Mouse (Mus musculus) midbrain, embryonic 10.5 days (tissue): ENCODE results near the gene Fgf18. TPM values are rescaled to one million over a fixed set of nuclear protein-coding genes. Genes with fewer than 3 reads are reported as not detected.
A peak's percentile ranks its signal among the peaks of the same experiment; 100 is the strongest.

Source experiments
- DNase-seq: peaks from one replicate; pipeline ENCODE4 v3.0.0-alpha.2; 2017; ENCODE audit warnings: low spot score
- H3K27ac ChIP-seq: fragments of 300-500 bp; sonication (generic); replicated peaks from 2 replicates; pipeline ENCODE4 v1.5.1; 2016; ENCODE audit warnings: mild to moderate bottlenecking
- H3K27me3 ChIP-seq: fragments of 300-500 bp; sonication (generic); 2 replicates; pipeline ENCODE4 v1.6.1; 2016; ENCODE audit warnings: low read depth, mild to moderate bottlenecking; ENCODE audit not compliant: poor library complexity, severe bottlenecking
- H3K36me3 ChIP-seq: fragments of 300-500 bp; sonication (generic); 2 replicates; pipeline ENCODE4 v1.6.1; 2016; ENCODE audit warnings: mild to moderate bottlenecking, moderate library complexity
- H3K4me1 ChIP-seq: fragments of 300-500 bp; sonication (generic); 2 replicates; pipeline ENCODE4 v1.6.1; 2016
- H3K4me3 ChIP-seq: fragments of 300-500 bp; sonication (generic); 2 replicates; pipeline ENCODE4 v1.5.1; 2016; ENCODE audit warnings: mild to moderate bottlenecking, moderate library complexity
- H3K9me3 ChIP-seq: fragments of 300-500 bp; sonication (generic); replicated peaks from 2 replicates; pipeline ENCODE4 v1.6.1; 2016; ENCODE audit warnings: mild to moderate bottlenecking
- WGBS: fragments of 180-500 bp; shearing (Covaris S2); methylation state at CpG from one replicate; pipeline ENCODE4 v1.1.7; 2016; 5-methylcytosine and 5-hydroxymethylcytosine counted together
- polyA plus RNA-seq: library from polyadenylated mRNA; unstranded; fragments of >200 nt; fragmentation: Nextera tagmentation; extraction: Ambion mirVana; gene quantifications from 2 replicates; pipeline ENCODE4 v1.2.1, GENCODE M21; 2016

Fgf18 gene
- polyA plus RNA-seq, 1 experiment from 2014 or later, result 8.8 TPM

GRCm38 (mm10) chr11:33127058-33127457 lies 20.1 kb downstream of the Fgf18 start:
- no peak overlapping the region for H3K27ac ChIP-seq
- peaks cover 23% of the 10 kb centered on the region for H3K4me1 ChIP-seq
- no peak for DNase-seq
- H3K4me3 ChIP-seq, result no peak overlapping the region
- peaks cover 28% of the 10 kb centered on the region for H3K27me3 ChIP-seq
- peaks cover 21% of the 10 kb centered on the region; the same call in 1 of the 2 replicates for H3K36me3 ChIP-seq
- 0 out of 2 replicates have a peak, but pooled peaks cover 5% of the 10 kb centered on the region for H3K9me3 ChIP-seq

- Histone ChIP-seq H3K27me3 (peaks cover 40% of the 10 kb centered on the region), H3K9me3 (no peaks in the 10 kb centered on the region), H3K27ac (peak overlapping the region; percentile 86), H3K4me3 (peak overlapping the region; percentile 54), H3K4me1 (peaks cover 22% of the 10 kb centered on the region), H3K36me3 (0 out of 2 replicates have a peak, but pooled peaks cover 8% of the 10 kb centered on the region)
- DNase-seq, result peak; percentile 73
- WGBS, result 3% methylated on average over 37 of the region's 37 CpGs
These were observed 24.5 kb downstream of the Fgf18 start for GRCm38 (mm10) chr11:33122575-33123268.

GRCm38 (mm10) chr11:33119556-33119955 lies 27.6 kb downstream of the Fgf18 start:
- H3K9me3 ChIP-seq, result no peaks in the 10 kb centered on the region
- peaks cover 36% of the 10 kb centered on the region for H3K27me3 ChIP-seq
- H3K4me1 ChIP-seq, result peaks cover 16% of the 10 kb centered on the region
- H3K36me3 ChIP-seq, result peaks cover 13% of the 10 kb centered on the region; the same call in 1 of the 2 replicates
- no peak overlapping the region for H3K27ac ChIP-seq
- 78% methylated on average over 8 of the region's 8 CpGs for WGBS
- no peak overlapping the region for H3K4me3 ChIP-seq
- DNase-seq, result no peak

- 86% methylated on average over 7 of the region's 7 CpGs for WGBS
- Histone ChIP-seq H3K36me3 (peaks cover 13% of the 10 kb centered on the region; the same call in 1 of the 2 replicates), H3K4me1 (peaks cover 16% of the 10 kb centered on the region), H3K27ac (no peak overlapping the region), H3K4me3 (no peak overlapping the region), H3K27me3 (peaks cover 32% of the 10 kb centered on the region), H3K9me3 (no peaks in the 10 kb centered on the region)
- DNase-seq, result no peak
These were observed 28.1 kb downstream of the Fgf18 start for GRCm38 (mm10) chr11:33119116-33119515.

GRCm38 (mm10) chr11:33118480-33118879 lies 28.7 kb downstream of the Fgf18 start:
- 79% methylated on average over 6 of the region's 6 CpGs for whole genome bisulfite sequencing
- DNase-seq, result no peak
- Histone ChIP-seq H3K9me3 (no peaks in the 10 kb centered on the region), H3K4me1 (peaks cover 16% of the 10 kb centered on the region), H3K36me3 (peaks cover 7% of the 10 kb centered on the region; the same call in 1 of the 2 replicates), H3K4me3 (no peak overlapping the region), H3K27me3 (peaks cover 25% of the 10 kb centered on the region), H3K27ac (no peak overlapping the region)

GRCm38 (mm10) chr11:33115796-33116195 lies 31.4 kb downstream of the Fgf18 start:
- 87% methylated on average over 3 of the region's 3 CpGs for WGBS
- Histone ChIP-seq H3K27me3 (0 out of 2 replicates have a peak, but pooled peaks cover 4% of the 10 kb centered on the region), H3K36me3 (peaks cover 7% of the 10 kb centered on the region; the same call in 1 of the 2 replicates), H3K4me3 (no peak overlapping the region), H3K4me1 (no peaks in the 10 kb centered on the region; the same call in 1 of the 2 replicates), H3K27ac (no peak overlapping the region), H3K9me3 (no peaks in the 10 kb centered on the region)
- no peak for DNase-seq

GRCm38 (mm10) chr11:33112407-33112806 lies 34.8 kb downstream of the Fgf18 start:
- no peak for DNase-seq
- WGBS, result 50% methylated on average over 1 of the region's 1 CpGs
- H3K27ac ChIP-seq, result no peak overlapping the region

GRCm38 (mm10) chr11:33110111-33110510 lies 37.1 kb downstream of the Fgf18 start:
- H3K36me3 ChIP-seq, result no peaks in the 10 kb centered on the region
- no peaks in the 10 kb centered on the region for H3K27me3 ChIP-seq
- no peaks in the 10 kb centered on the region for H3K4me1 ChIP-seq
- H3K9me3 ChIP-seq, result no peaks in the 10 kb centered on the region
- no peak overlapping the region for H3K27ac ChIP-seq
- WGBS, result 87% methylated on average over 2 of the region's 2 CpGs
- DNase-seq, result no peak
- H3K4me3 ChIP-seq, result no peak overlapping the region

More at GRCm38 (mm10) chr11:33112407-33112806, 34.8 kb downstream of the Fgf18 start:
- Histone ChIP-seq H3K4me3 (no peak overlapping the region), H3K4me1 (no peaks in the 10 kb centered on the region; the same call in 1 of the 2 replicates), H3K36me3 (peaks cover 2% of the 10 kb centered on the region; the same call in 1 of the 2 replicates), H3K27me3 (no peaks in the 10 kb centered on the region), H3K9me3 (no peaks in the 10 kb centered on the region)

- H3K4me3 ChIP-seq, result no peak overlapping the region
- WGBS, result 51% methylated on average over 3 of the region's 3 CpGs
- H3K27ac ChIP-seq, result no peak overlapping the region
- no peak for DNase-seq
- H3K4me1 ChIP-seq, result no peaks in the 10 kb centered on the region; the same call in 1 of the 2 replicates
- no peaks in the 10 kb centered on the region for H3K9me3 ChIP-seq
- H3K36me3 ChIP-seq, result no peaks in the 10 kb centered on the region
- no peaks in the 10 kb centered on the region; the same call in 1 of the 2 replicates for H3K27me3 ChIP-seq
These were observed 39.7 kb downstream of the Fgf18 start for GRCm38 (mm10) chr11:33107540-33107939.

- no peaks in the 10 kb centered on the region for H3K36me3 ChIP-seq
- no peak overlapping the region for H3K4me3 ChIP-seq
- no peak overlapping the region for H3K27ac ChIP-seq
- WGBS, result 82% methylated on average over 7 of the region's 8 CpGs
- peaks cover 5% of the 10 kb centered on the region for H3K27me3 ChIP-seq
- no peaks in the 10 kb centered on the region for H3K9me3 ChIP-seq
- peaks cover 12% of the 10 kb centered on the region for H3K4me1 ChIP-seq
- no peak for DNase-seq
These were observed 42.3 kb downstream of the Fgf18 start for GRCm38 (mm10) chr11:33104911-33105316.

- H3K27me3 ChIP-seq, result peaks cover 5% of the 10 kb centered on the region
- no peaks in the 10 kb centered on the region for H3K9me3 ChIP-seq
- no peak overlapping the region for H3K27ac ChIP-seq
- peaks cover 23% of the 10 kb centered on the region for H3K4me1 ChIP-seq
- WGBS, result 93% methylated on average over 13 of the region's 13 CpGs
- H3K4me3 ChIP-seq, result no peak overlapping the region
- H3K36me3 ChIP-seq, result no peaks in the 10 kb centered on the region
- DNase-seq, result no peak
These were observed 43.8 kb downstream of the Fgf18 start for GRCm38 (mm10) chr11:33103291-33103943.

GRCm38 (mm10) chr11:33100027-33100507 lies 47.1 kb downstream of the Fgf18 start:
- Histone ChIP-seq H3K9me3 (no peaks in the 10 kb centered on the region), H3K27me3 (peaks cover 13% of the 10 kb centered on the region), H3K4me1 (peaks cover 24% of the 10 kb centered on the region), H3K27ac (peak overlapping the region; percentile 70), H3K4me3 (peak overlapping the region; percentile 29), H3K36me3 (no peaks in the 10 kb centered on the region)
- DNase-seq, result no peak
- 26% methylated on average over 10 of the region's 10 CpGs for WGBS

- WGBS, result 83% methylated on average over 4 of the region's 4 CpGs
- no peaks in the 10 kb centered on the region for H3K9me3 ChIP-seq
- no peak for DNase-seq
These were observed 47.8 kb downstream of the Fgf18 start for GRCm38 (mm10) chr11:33099425-33099824.

More at GRCm38 (mm10) chr11:33099425-33099824, 47.8 kb downstream of the Fgf18 start:
- no peaks in the 10 kb centered on the region for H3K36me3 ChIP-seq
- H3K27ac ChIP-seq, result 0 out of 2 replicates have a peak overlapping the region, but pooled peaks have one; percentile 70
- no peak overlapping the region for H3K4me3 ChIP-seq
- H3K4me1 ChIP-seq, result peaks cover 24% of the 10 kb centered on the region
- H3K27me3 ChIP-seq, result peaks cover 13% of the 10 kb centered on the region
